Comparison of ENCODE assay signal across 8 mouse cellular contexts in genomic region chr7:92933308-92933948, GRCm38 (mm10). TPM values are rescaled to one million over a fixed set of nuclear protein-coding genes. Genes with fewer than 3 reads are reported as not detected.
DNase-seq lines count a peak whose midpoint lies in the region; ATAC-seq and TF ChIP-seq lines count a peak whose summit lies in the region.
"Not testable (repeated sequence)": the region's sequence is repeated elsewhere in the genome, so short reads cannot be mapped to it uniquely, and the experiment has no call there.

No protein-coding gene starts in this region.

- not testable (repeated sequence) for H3K27ac ChIP-seq in forebrain, embryonic 14.5 days (ENCODE audit: low read depth, low read length); kidney, adult 2 months (ENCODE audit: insufficient read depth, low read depth, low read length)
- H3K27ac ChIP-seq in heart, adult 2 months = peak overlapping the region; percentile 21; the same call in 1 of the 2 replicates

- H3K4me3 ChIP-seq in forebrain, embryonic 14.5 days (ENCODE audit: low read depth, low read length); heart, adult 2 months; kidney, adult 2 months (ENCODE audit: insufficient read depth, low read depth, low read length): not testable (repeated sequence)

- not testable (repeated sequence) for TF ChIP-seq CTCF in heart, adult 2 months (IDR thresholded peaks at IDR 0.05); kidney, adult 2 months (conservative IDR thresholded peaks at IDR 0.05; ENCODE audit: insufficient read depth, insufficient read length, low read depth, low read length)

- not testable (repeated sequence) for H3K9ac ChIP-seq in forebrain, embryonic 14.5 days (ENCODE audit: low read length); heart, adult 2 months (ENCODE audit: low read depth, low read length)

- H3K4me2 ChIP-seq in forebrain, embryonic 14.5 days (ENCODE audit: low read length) = not testable (repeated sequence)

- H3K9me3 ChIP-seq in forebrain, embryonic 14.5 days (replicated peaks; ENCODE audit: control insufficient read depth, low read length) = not testable (repeated sequence)

- not testable (repeated sequence) for TF ChIP-seq EP300 in heart, adult 2 months (IDR thresholded peaks at IDR 0.05; ENCODE audit: insufficient read depth, low read depth, low read length)

- H3K79me2 ChIP-seq in heart, adult 2 months (replicated peaks; ENCODE audit: control insufficient read depth, insufficient read depth, low read length) = not testable (repeated sequence)

- H3K4me1 ChIP-seq in forebrain, embryonic 14.5 days (ENCODE audit: control insufficient read depth, insufficient read depth, low read length); heart, adult 2 months (ENCODE audit: control insufficient read depth, insufficient read depth, low read length); kidney, adult 2 months (ENCODE audit: control insufficient read depth, insufficient read depth, low read length): not testable (repeated sequence)

- H3K36me3 ChIP-seq in forebrain, embryonic 14.5 days (ENCODE audit: control insufficient read depth, insufficient read depth, low read length); heart, adult 2 months (ENCODE audit: control insufficient read depth, insufficient read depth, low read length); kidney, adult 2 months (ENCODE audit: control insufficient read depth, insufficient read depth, low read length): not testable (repeated sequence)

- WGBS in forebrain, embryonic 14.5 days = 50% methylated on average over 4 of the region's 4 CpGs
- 32% methylated on average over 4 of the region's 4 CpGs for WGBS in heart, adult 2 months
- 70% methylated on average over 4 of the region's 4 CpGs for WGBS in kidney, adult 2 months

- H3K27me3 ChIP-seq in forebrain, embryonic 14.5 days (replicated peaks; ENCODE audit: control insufficient read depth, insufficient read depth, low read length); heart, adult 2 months (ENCODE audit: control insufficient read depth, insufficient read depth, low read length); kidney, adult 2 months (replicated peaks; ENCODE audit: control insufficient read depth, insufficient read depth, low read length): not testable (repeated sequence)

- peak; percentile 33 for DNase-seq in MN1 (ENCODE audit: low spot score)
- peak; percentile 43 for DNase-seq in adrenal gland, postnatal 25 days
- peak; percentile 39 for DNase-seq in forebrain, embryonic 14.5 days (ENCODE audit: low spot score)
- peak; percentile 52 to 67 for DNase-seq in heart, adult 2 months
- DNase-seq in heart, postnatal 10 days = peak; percentile 79 to 82
- peak; percentile 33 for DNase-seq in kidney, adult 2 months
- peak; percentile 50 for DNase-seq in left cerebral cortex, postnatal 4 days

- intact Hi-C loops in heart, adult 2 months (cut with DNase I) = loop anchor here (5.0 kb wide), 1 partner anchor 34 kb away; no protein-coding TSS in a partner anchor
- intact Hi-C loops in heart, postnatal 10 days (cut with DNase I) = loop anchor here (1.0 kb wide), 1 partner anchor 72 kb away; no protein-coding TSS in a partner anchor
- intact Hi-C loops in left cerebral cortex, postnatal 4 days (cut with DNase I) = not testable (repeated sequence)

- not testable (repeated sequence) for TF ChIP-seq POLR2A in heart, adult 2 months (IDR thresholded peaks at IDR 0.05; ENCODE audit: insufficient read depth, low read depth, low read length); kidney, adult 2 months (IDR thresholded peaks at IDR 0.05; ENCODE audit: low read depth, low read length)

- peak; percentile 54; the same call in 1 of the 2 replicates for ATAC-seq in forebrain, embryonic 14.5 days
- ATAC-seq in megakaryocyte progenitor cell, adult 5-6 weeks (replicated peaks; ENCODE audit: poor library complexity) = peak; percentile 27; the same call in 1 of the 2 replicates

RNA-seq across cellular contexts. Expression of gene Prcp, which starts 59.2 kb away (rescaled TPM):
- 10.6 and 11.1 TPM in 2 replicates for total RNA-seq in adrenal gland, postnatal 25 days (2021)
- 14.5 and 17.0 TPM in 2 replicates for polyA plus RNA-seq in forebrain, embryonic 14.5 days (2014; fragmentation: Nextera tagmentation; extraction: Ambion mirVana)
- total RNA-seq in heart, adult 2 months (2021) = 10 to 100 TPM; 10.1 to 10.2 TPM
- 13.2 and 18.8 TPM in 2 replicates for polyA plus RNA-seq in heart, adult 2 months (2012; rRNA removed)
- 10 to 100 TPM; 58.1 to 62.3 TPM for total RNA-seq in heart, postnatal 10 days (2021)
- 37.2 TPM in 2 replicates for polyA plus RNA-seq in kidney, adult 2 months (2012; rRNA removed)
- total RNA-seq in left cerebral cortex, postnatal 4 days (2021) = 10 to 100 TPM; 17.5 to 20.9 TPM
- total RNA-seq in megakaryocyte progenitor cell, adult 5-6 weeks (2015) = 111 and 115 TPM in 2 replicates
- total RNA-seq in megakaryocyte progenitor cell, adult 5-6 weeks (2017) = 30.8 and 33.2 TPM in 2 replicates

RNA-seq across cellular contexts. Expression of gene Ddias, which starts 59.4 kb away (rescaled TPM):
- total RNA-seq in adrenal gland, postnatal 25 days (2021) = 1.6 and 1.7 TPM in 2 replicates
- polyA plus RNA-seq in forebrain, embryonic 14.5 days (2014; fragmentation: Nextera tagmentation; extraction: Ambion mirVana) = 9.5 and 10.9 TPM in 2 replicates
- under 1 TPM; 0.30 to 0.44 TPM for total RNA-seq in heart, adult 2 months (2021)
- 0.09 and 0.16 TPM in 2 replicates for polyA plus RNA-seq in heart, adult 2 months (2012; rRNA removed)
- total RNA-seq in heart, postnatal 10 days (2021) = 1 to 10 TPM; 2.2 to 3.0 TPM
- 0.06 and 0.08 TPM in 2 replicates for polyA plus RNA-seq in kidney, adult 2 months (2012; rRNA removed)
- 1 to 10 TPM; 3.0 to 4.5 TPM for total RNA-seq in left cerebral cortex, postnatal 4 days (2021)
- total RNA-seq in megakaryocyte progenitor cell, adult 5-6 weeks (2015) = 22.5 and 25.0 TPM in 2 replicates
- total RNA-seq in megakaryocyte progenitor cell, adult 5-6 weeks (2017) = 12.8 and 14.9 TPM in 2 replicates
